Mouse (Mus musculus) frontal cortex, adult 2 months (tissue): ENCODE data around the gene Ssu72. TPM values are rescaled to one million over a fixed set of nuclear protein-coding genes. Genes with fewer than 3 reads are reported as not detected.

Experiments
- DNase-seq, 2 experiments: peaks; one replicate each; pipeline ENCODE4 v3.0.0; 2022; ENCODE audit warnings: low spot score in 1 of 2; ENCODE audit errors: extremely low spot score in 1 of 2
- polyA plus RNA-seq: library from polyadenylated mRNA; depleted of rRNA; stranded (reverse); fragments of >200 nt; gene quantifications from 2 replicates; pipeline ENCODE4 v1.2.3, GENCODE M21; 2012; rRNA removed

Gene Ssu72
- polyA plus RNA-seq, 1 experiment = 134 TPM

DNA sequence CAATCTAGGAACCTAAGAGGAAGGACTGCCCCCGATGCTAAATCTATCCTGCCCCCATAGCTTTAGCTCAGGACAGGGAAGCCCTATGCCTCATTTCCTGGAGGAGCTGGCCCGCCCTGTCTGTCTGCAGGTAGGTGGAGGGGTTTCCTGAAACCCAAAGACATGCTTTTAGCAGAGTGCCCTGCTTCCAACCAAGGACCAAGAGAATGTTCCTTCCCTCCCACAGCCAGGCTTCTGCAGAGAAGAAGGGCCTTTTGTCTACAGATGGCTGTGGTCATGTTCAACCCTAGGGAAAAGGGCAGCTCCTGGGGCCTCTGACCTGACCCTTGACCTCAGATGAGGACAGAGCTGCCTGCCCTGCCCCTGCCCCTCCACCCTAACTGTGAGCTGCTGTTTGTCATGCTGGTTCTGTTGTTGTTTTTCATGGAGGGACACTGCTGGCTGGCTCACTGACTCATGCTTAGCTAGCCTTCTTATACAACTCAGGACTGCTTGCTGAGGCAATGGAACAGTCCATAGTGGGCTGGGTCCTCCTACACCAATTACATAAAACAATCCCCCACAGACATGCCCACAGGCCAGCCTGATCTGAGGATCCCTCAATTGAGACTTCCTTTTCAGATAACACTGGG lies 72.2 kb downstream of the Ssu72 start:
- peak; percentile 51 to 61 for DNase-seq

- DNase-seq = no peak
These were observed 73.2 kb downstream of the Ssu72 start for GRCm38 (mm10) chr4:155777816-155778215.

GRCm38 (mm10) chr4:155779498-155779897 lies 74.9 kb downstream of the Ssu72 start:
- no peak for DNase-seq

- DNase-seq = no peak
These were observed 76.3 kb downstream of the Ssu72 start for GRCm38 (mm10) chr4:155780895-155781294.

Other genes with a start within 250 kb of the Ssu72 start
- 1.0 and 1.2 TPM in 2 replicates for gene Tmem52, start 235.7 kb upstream of the Ssu72 start, polyA plus RNA-seq
- 693 and 705 TPM in 2 replicates for gene Gnb1, start 213.4 kb upstream of the Ssu72 start, polyA plus RNA-seq
- 71.2 and 72.4 TPM in 2 replicates for gene Nadk, start 142.4 kb upstream of the Ssu72 start, polyA plus RNA-seq
- gene Slc35e2, start 103.4 kb upstream of the Ssu72 start, polyA plus RNA-seq = 19.6 and 20.6 TPM in 2 replicates
- 60.7 and 65.4 TPM in 2 replicates for gene Cdk11b, start 79.9 kb upstream of the Ssu72 start, polyA plus RNA-seq
- gene Gm10563, start 59.4 kb upstream of the Ssu72 start, polyA plus RNA-seq = not detected in 2 replicates
- gene Mmp23, start 51.4 kb upstream of the Ssu72 start, polyA plus RNA-seq = 4.6 TPM in 2 replicates
- gene Mib2, start 35.6 kb upstream of the Ssu72 start, polyA plus RNA-seq = 136 and 143 TPM in 2 replicates
- gene Fndc10, start 10.5 kb upstream of the Ssu72 start, polyA plus RNA-seq = 52.0 and 57.4 TPM in 2 replicates
- 62.9 and 63.6 TPM in 2 replicates for gene Tmem240, start 30.0 kb downstream of the Ssu72 start, polyA plus RNA-seq
- 88.4 and 95.8 TPM in 2 replicates for gene Atad3a, start 56.3 kb downstream of the Ssu72 start, polyA plus RNA-seq
- gene Vwa1, start 69.9 kb downstream of the Ssu72 start, polyA plus RNA-seq = 30.7 and 31.8 TPM in 2 replicates
- 24.2 and 26.8 TPM in 2 replicates for gene Tmem88b, start 81.1 kb downstream of the Ssu72 start, polyA plus RNA-seq
- not detected in 2 replicates for gene Ankrd65, start 85.6 kb downstream of the Ssu72 start, polyA plus RNA-seq
- 101 and 116 TPM in 2 replicates for gene Mrpl20, start 98.1 kb downstream of the Ssu72 start, polyA plus RNA-seq
- gene Ccnl2, start 107.7 kb downstream of the Ssu72 start, polyA plus RNA-seq = 127 and 144 TPM in 2 replicates
- gene Aurkaip1, start 126.5 kb downstream of the Ssu72 start, polyA plus RNA-seq = 126 and 131 TPM in 2 replicates
- gene Mxra8, start 134.9 kb downstream of the Ssu72 start, polyA plus RNA-seq = 19.0 and 19.3 TPM in 2 replicates
- 129 and 134 TPM in 2 replicates for gene Dvl1, start 142.6 kb downstream of the Ssu72 start, polyA plus RNA-seq
- 0.36 and 0.38 TPM in 2 replicates for gene Tas1r3, start 158.6 kb downstream of the Ssu72 start, polyA plus RNA-seq
- 19.6 and 22.3 TPM in 2 replicates for gene Cptp, start 164.6 kb downstream of the Ssu72 start, polyA plus RNA-seq
- 36.9 and 41.1 TPM in 2 replicates for gene Ints11, start 164.7 kb downstream of the Ssu72 start, polyA plus RNA-seq
- gene Pusl1, start 187.0 kb downstream of the Ssu72 start, polyA plus RNA-seq = 86.6 and 87.9 TPM in 2 replicates
- 101 and 109 TPM in 2 replicates for gene Acap3, start 187.0 kb downstream of the Ssu72 start, polyA plus RNA-seq
- gene Ube2j2, start 239.0 kb downstream of the Ssu72 start, polyA plus RNA-seq = 69.5 and 70.8 TPM in 2 replicates